8 mouse cellular contexts compared by ENCODE assay signal in genomic region chr15:91018161-91018860, GRCm38 (mm10). TPM values are rescaled to one million over a fixed set of nuclear protein-coding genes. Genes with fewer than 3 reads are reported as not detected.
DNase-seq lines count a peak whose midpoint lies in the region; ATAC-seq and TF ChIP-seq lines count a peak whose summit lies in the region.

No protein-coding gene starts in this region.

- 0 out of 2 replicates have a peak, but pooled peaks have one; percentile 6 for TF ChIP-seq CTCF in layer of hippocampus, adult 2 months (conservative IDR thresholded peaks at IDR 0.05)

- DNase-seq in cerebellum, adult 9-11 months, result peak; percentile 45
- DNase-seq in cerebellum, adult 8-10 months, result no peak
- peak; percentile 78 for DNase-seq in embryonic facial prominence, embryonic 14.5 days (ENCODE audit: low spot score)
- DNase-seq in layer of hippocampus, adult 2 months (ENCODE audit: low spot score in 2 of 2), result peak; percentile 43 to 81
- no peak for DNase-seq in heart, adult 11 months
- DNase-seq in MN1 (ENCODE audit: low spot score), result no peak
- no peak for DNase-seq in gastrocnemius, postnatal 10 days

- H3K27ac ChIP-seq in embryonic facial prominence, embryonic 14.5 days (replicated peaks; ENCODE audit: low read depth, low read length), result peak overlapping the region; percentile 10; the same call in 1 of the 2 replicates
- H3K27ac ChIP-seq in layer of hippocampus, adult 2 months, result peak overlapping the region; percentile 88
- H3K27ac ChIP-seq in neural tube, embryonic 14.5 days (ENCODE audit: low read depth, low read length), result peak overlapping the region; percentile 91

- peak overlapping the region; percentile 37 for H3K4me2 ChIP-seq in embryonic facial prominence, embryonic 14.5 days (ENCODE audit: low read depth, low read length)
- peak overlapping the region; percentile 55; the same call in 1 of the 2 replicates for H3K4me2 ChIP-seq in neural tube, embryonic 14.5 days (ENCODE audit: low read depth, low read length)

- peak; percentile 38 for ATAC-seq in embryonic facial prominence, embryonic 14.5 days (ENCODE audit: low read depth)
- ATAC-seq in neural tube, embryonic 14.5 days (ENCODE audit: low read depth), result peak; percentile 63

- peaks cover 13% of the 10 kb centered on the region; the same call in 1 of the 2 replicates for H3K4me1 ChIP-seq in embryonic facial prominence, embryonic 14.5 days (ENCODE audit: control insufficient read depth, insufficient read depth, low read length)
- peaks cover 24% of the 10 kb centered on the region; the same call in 1 of the 2 replicates for H3K4me1 ChIP-seq in neural tube, embryonic 14.5 days (ENCODE audit: control insufficient read depth, insufficient read depth, low read length)

- H3K27me3 ChIP-seq in embryonic facial prominence, embryonic 14.5 days (replicated peaks; ENCODE audit: control insufficient read depth, insufficient read depth, low read length), result no peaks in the 10 kb centered on the region
- H3K27me3 ChIP-seq in neural tube, embryonic 14.5 days (ENCODE audit: control insufficient read depth, insufficient read depth, low read length), result no peaks in the 10 kb centered on the region

- H3K9me3 ChIP-seq in embryonic facial prominence, embryonic 14.5 days (ENCODE audit: control insufficient read depth, low read length), result no peaks in the 10 kb centered on the region
- no peaks in the 10 kb centered on the region for H3K9me3 ChIP-seq in neural tube, embryonic 14.5 days (ENCODE audit: control insufficient read depth, low read length)

- no peak overlapping the region for H3K4me3 ChIP-seq in embryonic facial prominence, embryonic 14.5 days (ENCODE audit: low read depth, low read length)
- peak overlapping the region; percentile 11 for H3K4me3 ChIP-seq in layer of hippocampus, adult 2 months
- H3K4me3 ChIP-seq in neural tube, embryonic 14.5 days (ENCODE audit: low read depth, low read length), result no peak overlapping the region

- WGBS in embryonic facial prominence, embryonic 14.5 days, result 28% methylated on average over 9 of the region's 9 CpGs
- WGBS in neural tube, embryonic 14.5 days, result 8% methylated on average over 9 of the region's 9 CpGs

- no peaks in the 10 kb centered on the region for H3K36me3 ChIP-seq in embryonic facial prominence, embryonic 14.5 days (ENCODE audit: control insufficient read depth, insufficient read depth, low read length)
- no peaks in the 10 kb centered on the region for H3K36me3 ChIP-seq in neural tube, embryonic 14.5 days (ENCODE audit: control insufficient read depth, insufficient read depth, low read length)

- H3K9ac ChIP-seq in embryonic facial prominence, embryonic 14.5 days (ENCODE audit: low read depth, low read length), result no peak overlapping the region
- H3K9ac ChIP-seq in neural tube, embryonic 14.5 days (replicated peaks; ENCODE audit: low read depth, low read length), result no peak overlapping the region

RNA-seq across cellular contexts. Expression of gene Kif21a, which starts 31.4 kb away (rescaled TPM):
- 11.2 and 13.2 TPM in 2 replicates for polyA plus RNA-seq in embryonic facial prominence, embryonic 14.5 days (2014; fragmentation: Nextera tagmentation; extraction: Ambion mirVana)
- total RNA-seq in layer of hippocampus, adult 2 months (2021), result 100 to 1,000 TPM; 126 to 130 TPM
- 55.7 and 59.3 TPM in 2 replicates for polyA plus RNA-seq in neural tube, embryonic 14.5 days (2014; fragmentation: Nextera tagmentation; extraction: Ambion mirVana)
- 1 to 10 TPM; 5.8 to 6.6 TPM for total RNA-seq in gastrocnemius, postnatal 10 days (2021)

Comparison
In these comparisons a context has a peak if more than half of its experiments do, and no peak if none do; other contexts are left out.
1. DNase-seq: peak in cerebellum, adult 9-11 months (single experiment), embryonic facial prominence, embryonic 14.5 days (single experiment) and layer of hippocampus, adult 2 months (2 of 2); none in cerebellum, adult 8-10 months (single experiment), heart, adult 11 months (single experiment), MN1 (single experiment) and gastrocnemius, postnatal 10 days (single experiment).
2. H3K27ac ChIP-seq: peak in every context shown above with its lines; median percentile 91 in neural tube, embryonic 14.5 days; 88 in layer of hippocampus, adult 2 months; 10 in embryonic facial prominence, embryonic 14.5 days.
3. RNA of gene Kif21a, which starts 31.4 kb away (total RNA-seq): 126 to 130 TPM in layer of hippocampus, adult 2 months; 5.8 to 6.6 TPM in gastrocnemius, postnatal 10 days; every median in the first group is over 10 times any median in the second.